Mouse (Mus musculus): ENCODE measurements around the gene Gm21762.
"Not testable (repeated sequence)": the region's sequence is repeated elsewhere in the genome, so short reads cannot be mapped to it uniquely, and the experiment has no call there.

- not testable (repeated sequence) for TF ChIP-seq CTCF, POLR2A (IDR thresholded peaks at IDR 0.05; ENCODE audit: extremely low read depth, insufficient read depth, low read length)
These were observed 35.6 kb upstream of the Gm21762 start for GRCm38 (mm10) chr13:120251208-120251924.
